Mouse (Mus musculus): ENCODE data around the gene Fbxo34.

DNA sequence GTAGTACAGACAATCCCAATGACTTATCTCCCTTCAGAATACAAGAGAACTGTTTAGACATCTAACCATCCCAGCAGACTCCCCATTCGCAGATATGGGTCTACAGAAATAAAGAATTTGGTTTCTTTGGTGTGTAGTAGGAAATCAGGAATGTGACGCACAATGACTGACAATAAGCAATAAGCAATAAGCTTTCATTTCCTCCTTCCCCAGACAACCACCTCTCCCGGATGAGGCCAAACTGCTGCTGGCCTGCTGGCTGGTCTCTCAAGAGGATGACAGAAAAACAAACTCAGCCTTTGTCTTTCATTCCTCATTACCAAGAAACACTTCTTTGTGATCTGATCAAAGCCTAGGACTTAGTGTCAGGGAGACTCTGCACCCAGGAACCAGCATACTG lies 92.1 kb downstream of the Fbxo34 start:
- TF ChIP-seq CTCF (IDR thresholded peaks at IDR 0.05; ENCODE audit: low read depth, low read length) = no peak
- TF ChIP-seq POLR2A (IDR thresholded peaks at IDR 0.05; ENCODE audit: insufficient read depth, low read length) = no peak
